Comparison of ENCODE assay signal across 8 mouse cellular contexts in genomic region chr8:9977573-9978314, GRCm38 (mm10). TPM values are rescaled to one million over a fixed set of nuclear protein-coding genes. Genes with fewer than 3 reads are reported as not detected.
DNase-seq lines count a peak whose midpoint lies in the region; ATAC-seq and TF ChIP-seq lines count a peak whose summit lies in the region.

Gene Lig4, minus strand, starts transcription at chr8:9977686.
Gene Abhd13, plus strand, starts transcription at chr8:9977707.

- no peaks in the 10 kb centered on the region for H3K27me3 ChIP-seq in heart, embryonic 12.5 days (replicated peaks)
- no peaks in the 10 kb centered on the region for H3K27me3 ChIP-seq in kidney, postnatal 0 days (ENCODE audit: insufficient read depth, low read length)
- H3K27me3 ChIP-seq in liver, embryonic 11.5 days (replicated peaks; ENCODE audit: control insufficient read depth, insufficient read depth, low read length) = no peaks in the 10 kb centered on the region
- H3K27me3 ChIP-seq in stomach, embryonic 14.5 days (ENCODE audit: control insufficient read depth, insufficient read depth, low read length) = no peaks in the 10 kb centered on the region

- H3K36me3 ChIP-seq in heart, embryonic 12.5 days = peaks cover 10% of the 10 kb centered on the region
- H3K36me3 ChIP-seq in kidney, postnatal 0 days (ENCODE audit: insufficient read depth, low read length) = 0 out of 2 replicates have a peak, but pooled peaks cover 6% of the 10 kb centered on the region
- no peaks in the 10 kb centered on the region for H3K36me3 ChIP-seq in liver, embryonic 11.5 days (ENCODE audit: control insufficient read depth, insufficient read depth, low read length)
- H3K36me3 ChIP-seq in stomach, embryonic 14.5 days (ENCODE audit: control insufficient read depth, insufficient read depth, low read length) = peaks cover 5% of the 10 kb centered on the region

- H3K9me3 ChIP-seq in heart, embryonic 12.5 days (replicated peaks) = no peaks in the 10 kb centered on the region
- no peaks in the 10 kb centered on the region for H3K9me3 ChIP-seq in kidney, postnatal 0 days (replicated peaks; ENCODE audit: low read length)
- H3K9me3 ChIP-seq in liver, embryonic 11.5 days (ENCODE audit: control insufficient read depth, low read length) = no peaks in the 10 kb centered on the region
- H3K9me3 ChIP-seq in stomach, embryonic 14.5 days (ENCODE audit: control insufficient read depth, low read depth, low read length) = no peaks in the 10 kb centered on the region

- ATAC-seq in erythroid progenitor cell, adult 5-6 weeks (replicated peaks; ENCODE audit: low FRiP score, poor library complexity, severe bottlenecking) = peak; percentile 79
- peak; percentile 85 for ATAC-seq in heart, embryonic 12.5 days (ENCODE audit: insufficient number of reproducible peaks, low FRiP score)
- ATAC-seq in kidney, postnatal 0 days (replicated peaks; ENCODE audit: low FRiP score, low read depth) = peak; percentile 84
- peak; percentile 73 for ATAC-seq in liver, embryonic 11.5 days (replicated peaks; ENCODE audit: low FRiP score)
- ATAC-seq in stomach, embryonic 14.5 days (ENCODE audit: insufficient number of reproducible peaks, insufficient read depth, low FRiP score, low read depth) = peak; percentile 73

- WGBS in heart, embryonic 12.5 days = under 1% methylated on average over 68 of the region's 68 CpGs
- WGBS in kidney, postnatal 0 days = under 1% methylated on average over 67 of the region's 68 CpGs
- WGBS in liver, embryonic 11.5 days = under 1% methylated on average over 59 of the region's 68 CpGs
- under 1% methylated on average over 53 of the region's 68 CpGs for WGBS in stomach, embryonic 14.5 days

- DNase-seq in CD4-positive helper T cell, adult 2 months (ENCODE audit: low read depth, low spot score) = peak; percentile 97
- DNase-seq in brain, embryonic 18.5 days (ENCODE audit: low read depth, low spot score) = peak; percentile 90
- DNase-seq in kidney, postnatal 0 days (ENCODE audit: low spot score) = peak; percentile 97
- peak; percentile 97 for DNase-seq in liver, embryonic 11.5 days (ENCODE audit: low spot score)
- DNase-seq in naive thymus-derived CD4-positive, alpha-beta T cell, adult 2 months (ENCODE audit: low read depth) = peak; percentile 98

- peaks cover 31% of the 10 kb centered on the region for H3K4me1 ChIP-seq in heart, embryonic 12.5 days (replicated peaks)
- peaks cover 17% of the 10 kb centered on the region for H3K4me1 ChIP-seq in kidney, postnatal 0 days (replicated peaks; ENCODE audit: insufficient read depth, low read length)
- peaks cover 16% of the 10 kb centered on the region for H3K4me1 ChIP-seq in liver, embryonic 11.5 days (replicated peaks; ENCODE audit: control insufficient read depth, insufficient read depth, low read length)
- peaks cover 16% of the 10 kb centered on the region for H3K4me1 ChIP-seq in stomach, embryonic 14.5 days (ENCODE audit: control insufficient read depth, insufficient read depth, low read length)

- TF ChIP-seq CTCF in kidney, postnatal 0 days (IDR thresholded peaks at IDR 0.05; ENCODE audit: low read depth) = no peak

- H3K9ac ChIP-seq in heart, embryonic 12.5 days = peak within 1 kb of the TSS; percentile 99
- H3K9ac ChIP-seq in kidney, postnatal 0 days (ENCODE audit: low read depth, low read length) = peak within 1 kb of the TSS; percentile 94
- H3K9ac ChIP-seq in liver, embryonic 11.5 days (ENCODE audit: low read depth, low read length) = peak within 1 kb of the TSS; percentile 88
- H3K9ac ChIP-seq in stomach, embryonic 14.5 days (replicated peaks; ENCODE audit: low read depth, low read length) = peak within 1 kb of the TSS; percentile 70

- peak within 1 kb of the TSS; percentile 100 for H3K4me3 ChIP-seq in heart, embryonic 12.5 days
- H3K4me3 ChIP-seq in kidney, postnatal 0 days (replicated peaks; ENCODE audit: low read depth, low read length) = peak within 1 kb of the TSS; percentile 95
- H3K4me3 ChIP-seq in liver, embryonic 11.5 days (ENCODE audit: low read depth, low read length) = peak within 1 kb of the TSS; percentile 87
- peak within 1 kb of the TSS; percentile 76 for H3K4me3 ChIP-seq in stomach, embryonic 14.5 days (ENCODE audit: low read depth, low read length)

- H3K4me2 ChIP-seq in heart, embryonic 12.5 days = peak within 1 kb of the TSS; percentile 80
- H3K4me2 ChIP-seq in kidney, postnatal 0 days (ENCODE audit: low read length) = peak within 1 kb of the TSS; percentile 58
- H3K4me2 ChIP-seq in liver, embryonic 11.5 days = peak within 1 kb of the TSS; percentile 92
- peak within 1 kb of the TSS; percentile 80 for H3K4me2 ChIP-seq in stomach, embryonic 14.5 days (replicated peaks; ENCODE audit: low read depth, low read length)

- H3K27ac ChIP-seq in heart, embryonic 12.5 days (ENCODE audit: poor library complexity, severe bottlenecking) = peak within 1 kb of the TSS; percentile 88
- H3K27ac ChIP-seq in kidney, postnatal 0 days = peak within 1 kb of the TSS; percentile 94
- peak within 1 kb of the TSS; percentile 71 for H3K27ac ChIP-seq in liver, embryonic 11.5 days (ENCODE audit: low read depth, low read length)
- peak within 1 kb of the TSS; percentile 61; the same call in 1 of the 2 replicates for H3K27ac ChIP-seq in stomach, embryonic 14.5 days (ENCODE audit: low read length)

RNA-seq across cellular contexts. Expression of gene Lig4, which starts in this region (rescaled TPM):
- 1.1 and 3.4 TPM in 2 replicates for total RNA-seq in erythroid progenitor cell, adult 5-6 weeks (2015; ENCODE audit: low replicate concordance)
- 2.2 and 2.3 TPM in 2 replicates for total RNA-seq in erythroid progenitor cell, adult 5-6 weeks (2017; ENCODE audit: low replicate concordance)
- polyA plus RNA-seq in heart, embryonic 12.5 days (2016; fragmentation: Nextera tagmentation; extraction: Ambion mirVana) = 5.0 and 5.4 TPM in 2 replicates
- 4.1 and 5.0 TPM in 2 replicates for polyA plus RNA-seq in kidney, postnatal 0 days (2015; fragmentation: Nextera tagmentation; extraction: Ambion mirVana)
- polyA plus RNA-seq in liver, embryonic 11.5 days (2014; fragmentation: Nextera tagmentation; extraction: Ambion mirVana) = 3.6 and 3.7 TPM in 2 replicates
- polyA plus RNA-seq in stomach, embryonic 14.5 days (2014; fragmentation: Nextera tagmentation; extraction: Ambion mirVana) = 6.2 and 6.5 TPM in 2 replicates

RNA-seq across cellular contexts. Expression of gene Abhd13, which starts in this region (rescaled TPM):
- 3.4 and 4.7 TPM in 2 replicates for total RNA-seq in erythroid progenitor cell, adult 5-6 weeks (2015; ENCODE audit: low replicate concordance)
- 6.4 and 9.0 TPM in 2 replicates for total RNA-seq in erythroid progenitor cell, adult 5-6 weeks (2017; ENCODE audit: low replicate concordance)
- polyA plus RNA-seq in heart, embryonic 12.5 days (2016; fragmentation: Nextera tagmentation; extraction: Ambion mirVana) = 17.6 and 18.6 TPM in 2 replicates
- 16.3 and 18.1 TPM in 2 replicates for polyA plus RNA-seq in kidney, postnatal 0 days (2015; fragmentation: Nextera tagmentation; extraction: Ambion mirVana)
- 10.9 and 12.8 TPM in 2 replicates for polyA plus RNA-seq in liver, embryonic 11.5 days (2014; fragmentation: Nextera tagmentation; extraction: Ambion mirVana)
- polyA plus RNA-seq in stomach, embryonic 14.5 days (2014; fragmentation: Nextera tagmentation; extraction: Ambion mirVana) = 21.3 and 23.3 TPM in 2 replicates

Comparison
In these comparisons a context has a peak if more than half of its experiments do, and no peak if none do; other contexts are left out.
1. Peak in every context shown above with its lines: DNase-seq, ATAC-seq, H3K4me3 ChIP-seq and H3K27ac ChIP-seq.